Mouse (Mus musculus) kidney, postnatal 0 days (tissue): ENCODE measurements around the gene Thbs1. TPM values are rescaled to one million over a fixed set of nuclear protein-coding genes. Genes with fewer than 3 reads are reported as not detected.

Experiments
- ATAC-seq: fragments of 200-750 bp; cut with Nextera tagmentation; replicated peaks from 2 replicates; pipeline ENCODE4 v1.8.0; 2017; ENCODE audit warnings: low read depth, moderate number of reproducible peaks, moderate TSS enrichment, moderate library complexity; ENCODE audit not compliant: low FRiP score
- DNase-seq: peaks from one replicate; pipeline ENCODE4 v3.0.0-alpha.2; 2016; ENCODE audit warnings: low spot score
- H3K27ac ChIP-seq: fragments of 300-500 bp; sonication (generic); 2 replicates; pipeline ENCODE4 v1.5.1; 2014; ENCODE audit warnings: mild to moderate bottlenecking
- H3K27me3 ChIP-seq: fragments of 300-500 bp; sonication (generic); 2 replicates; pipeline ENCODE4 v1.6.1; 2014; ENCODE audit warnings: low read length, mixed read lengths; ENCODE audit not compliant: insufficient read depth
- H3K36me3 ChIP-seq: fragments of 300-500 bp; sonication (generic); 2 replicates; pipeline ENCODE4 v1.6.1; 2014; ENCODE audit warnings: low read length, mixed read lengths; ENCODE audit not compliant: insufficient read depth
- H3K4me1 ChIP-seq: fragments of 300-500 bp; sonication (generic); replicated peaks from 2 replicates; pipeline ENCODE4 v1.6.1; 2014; ENCODE audit warnings: antibody characterized with exemption, low read length, mixed read lengths; ENCODE audit not compliant: insufficient read depth
- H3K4me2 ChIP-seq: fragments of 300-500 bp; sonication (generic); 2 replicates; pipeline ENCODE4 v1.6.1; 2014; ENCODE audit warnings: mild to moderate bottlenecking, low read length, moderate library complexity, mixed read lengths
- H3K4me3 ChIP-seq: fragments of 300-500 bp; sonication (generic); replicated peaks from 2 replicates; pipeline ENCODE4 v1.5.1; 2014; ENCODE audit warnings: low read depth, low read length
- H3K9ac ChIP-seq: fragments of 300-500 bp; sonication (generic); 2 replicates; pipeline ENCODE4 v1.6.1; 2014; ENCODE audit warnings: low read depth, low read length
- H3K9me3 ChIP-seq: fragments of 300-500 bp; sonication (generic); replicated peaks from 2 replicates; pipeline ENCODE4 v1.6.1; 2016; ENCODE audit warnings: low read length, inconsistent platforms, mixed read lengths
- CTCF ChIP-seq: IDR thresholded peaks from 2 replicates; pipeline ENCODE4 v1.5.1; 2016; ENCODE audit warnings: antibody characterized with exemption, low read depth, mild to moderate bottlenecking, moderate library complexity
- WGBS: fragments of 180-500 bp; shearing (Covaris S2); extraction: QIAGEN DNeasy Blood & Tissue Kit; methylation state at CpG from one replicate; pipeline ENCODE4 v1.1.7; 2014; 5-methylcytosine and 5-hydroxymethylcytosine counted together
- polyA plus RNA-seq: library from polyadenylated mRNA; unstranded; fragments of >200 nt; fragmentation: Nextera tagmentation; extraction: Ambion mirVana; gene quantifications from 2 replicates; pipeline ENCODE4 v1.2.1, GENCODE M21; 2015

Gene Thbs1
- polyA plus RNA-seq, 1 experiment from 2014 or later, result 38.1 TPM

GRCm38 (mm10) chr2:118091226-118091625 lies 20.4 kb upstream of the Thbs1 start:
- no peaks in the 10 kb centered on the region for H3K27me3 ChIP-seq
- DNase-seq (no peak), ATAC-seq (no peak)
- no peak overlapping the region for H3K9ac ChIP-seq
- WGBS, result 82% methylated on average over 5 of the region's 5 CpGs
- TF ChIP-seq CTCF, result no peak
- no peak overlapping the region for H3K4me3 ChIP-seq
- H3K36me3 ChIP-seq, result no peaks in the 10 kb centered on the region
- H3K27ac ChIP-seq, result no peak overlapping the region
- H3K4me2 ChIP-seq, result no peak overlapping the region
- H3K9me3 ChIP-seq, result no peaks in the 10 kb centered on the region
- no peaks in the 10 kb centered on the region for H3K4me1 ChIP-seq

- no peak for TF ChIP-seq CTCF
- H3K36me3 ChIP-seq, result no peaks in the 10 kb centered on the region
- H3K27me3 ChIP-seq, result no peaks in the 10 kb centered on the region
- no peak for ATAC-seq
- no peak overlapping the region for H3K9ac ChIP-seq
- 69% methylated on average over 4 of the region's 4 CpGs for WGBS
- H3K27ac ChIP-seq, result no peak overlapping the region
- no peaks in the 10 kb centered on the region for H3K9me3 ChIP-seq
- no peak overlapping the region for H3K4me2 ChIP-seq
- H3K4me3 ChIP-seq, result no peak overlapping the region
- H3K4me1 ChIP-seq, result no peaks in the 10 kb centered on the region
- DNase-seq, result no peak
These were observed 12.6 kb upstream of the Thbs1 start for GRCm38 (mm10) chr2:118099104-118099503.

- no peak overlapping the region for H3K4me2 ChIP-seq
- H3K9me3 ChIP-seq, result no peaks in the 10 kb centered on the region
- TF ChIP-seq CTCF, result no peak
- no peaks in the 10 kb centered on the region for H3K4me1 ChIP-seq
- no peak for DNase-seq
- H3K9ac ChIP-seq, result no peak overlapping the region
- H3K27me3 ChIP-seq, result no peaks in the 10 kb centered on the region
- WGBS, result 39% methylated on average over 4 of the region's 4 CpGs
- ATAC-seq, result no peak
- no peak overlapping the region for H3K4me3 ChIP-seq
- no peaks in the 10 kb centered on the region for H3K36me3 ChIP-seq
- no peak overlapping the region for H3K27ac ChIP-seq
These were observed 9.5 kb upstream of the Thbs1 start for GRCm38 (mm10) chr2:118102169-118102568.

GRCm38 (mm10) chr2:118110225-118110915 lies 1.3 kb upstream of the Thbs1 start:
- no peak overlapping the region for H3K27ac ChIP-seq
- 28% methylated on average over 17 of the region's 17 CpGs for WGBS
- H3K9ac ChIP-seq, result no peak overlapping the region

GRCm38 (mm10) chr2:118111116-118111487 lies 574 bp upstream of the Thbs1 start:
- peak; percentile 89 for TF ChIP-seq CTCF
- H3K36me3 ChIP-seq, result no peaks in the 10 kb centered on the region; the same call in 1 of the 2 replicates
- under 1% methylated on average over 16 of the region's 16 CpGs for WGBS

More at GRCm38 (mm10) chr2:118110225-118110915, 1.3 kb upstream of the Thbs1 start:
- Histone ChIP-seq H3K36me3 (no peaks in the 10 kb centered on the region), H3K27me3 (no peaks in the 10 kb centered on the region), H3K4me1 (no peaks in the 10 kb centered on the region; the same call in 1 of the 2 replicates), H3K4me3 (peak overlapping the region; percentile 9; the same call in 1 of the 2 replicates), H3K9me3 (no peaks in the 10 kb centered on the region), H3K4me2 (peak overlapping the region; percentile 92)
- no peak for TF ChIP-seq CTCF
- DNase-seq, result peak; percentile 62
- ATAC-seq, result no peak

GRCm38 (mm10) chr2:118112438-118112837 lies 762 bp downstream of the Thbs1 start:
- peak overlapping the region; percentile 55 for H3K9ac ChIP-seq
- peak overlapping the region; percentile 52 for H3K4me3 ChIP-seq
- WGBS, result 17% methylated on average over 5 of the region's 5 CpGs
- no peak overlapping the region for H3K27ac ChIP-seq
- ATAC-seq (no peak), DNase-seq (no peak)
- H3K4me2 ChIP-seq, result peak overlapping the region; percentile 92
- H3K36me3 ChIP-seq, result peaks cover 9% of the 10 kb centered on the region
- H3K4me1 ChIP-seq, result peaks cover 5% of the 10 kb centered on the region
- H3K9me3 ChIP-seq, result no peaks in the 10 kb centered on the region
- no peaks in the 10 kb centered on the region for H3K27me3 ChIP-seq
- TF ChIP-seq CTCF, result no peak

More at GRCm38 (mm10) chr2:118111116-118111487, 574 bp upstream of the Thbs1 start:
- H3K27me3 ChIP-seq, result no peaks in the 10 kb centered on the region
- peak overlapping the region; percentile 77 for H3K27ac ChIP-seq
- peak overlapping the region; percentile 92 for H3K4me2 ChIP-seq
- H3K4me1 ChIP-seq, result no peaks in the 10 kb centered on the region; the same call in 1 of the 2 replicates
- peak overlapping the region; percentile 55; the same call in 1 of the 2 replicates for H3K9ac ChIP-seq
- ATAC-seq (peak; percentile 83), DNase-seq (peak; percentile 97)
- no peaks in the 10 kb centered on the region for H3K9me3 ChIP-seq
- peak overlapping the region; percentile 52 for H3K4me3 ChIP-seq
